In the genomic region with DNA sequence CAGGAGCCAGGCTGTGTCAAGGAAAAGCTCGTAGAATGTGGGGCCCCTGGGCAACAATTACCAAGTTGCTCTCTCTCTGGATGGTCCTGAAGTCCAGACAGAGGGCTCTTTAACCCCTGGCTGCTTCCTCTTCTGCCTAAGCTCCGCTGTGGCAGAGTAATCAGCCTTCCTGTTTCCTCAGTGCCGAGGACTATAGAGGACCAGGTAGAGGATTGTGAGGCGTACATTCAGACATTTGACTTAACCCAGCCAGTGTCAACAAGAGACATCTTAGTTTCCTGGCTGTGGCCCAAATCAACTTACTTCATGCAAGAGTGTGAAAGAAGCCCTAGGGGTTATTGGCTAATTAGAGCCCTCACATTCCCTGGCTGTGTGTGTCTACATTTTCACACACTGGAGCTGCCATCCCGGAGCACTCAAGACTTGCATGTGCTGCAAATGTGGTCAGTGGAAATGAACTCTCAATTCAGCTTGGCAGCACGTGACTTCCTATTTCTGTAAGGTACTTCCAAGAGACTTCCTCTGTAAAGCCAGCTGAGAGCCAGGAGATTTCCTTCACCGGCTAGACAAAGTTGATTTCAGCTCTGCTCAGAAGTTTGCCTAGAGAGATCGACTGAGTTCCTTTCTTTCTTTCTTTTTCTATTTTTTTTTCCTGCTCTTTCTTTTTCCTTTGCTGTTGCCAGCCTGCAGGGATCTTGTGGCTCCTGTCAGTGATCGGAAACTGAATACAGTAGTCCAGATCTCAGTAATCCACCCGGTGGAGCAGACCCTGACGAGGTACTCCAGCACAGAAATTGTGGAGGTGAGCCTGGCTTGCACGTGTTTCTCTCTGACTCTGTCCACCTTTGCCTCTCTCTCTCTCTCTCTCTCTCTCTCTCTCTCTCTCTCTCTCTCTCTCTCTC, we compare ENCODE assay signal across 8 mouse cellular contexts.
DNase-seq lines count a peak whose midpoint lies in the region; ATAC-seq lines count a peak whose summit lies in the region.

No protein-coding gene starts in this region.

- peak overlapping the region; percentile 84 for H3K27ac ChIP-seq in heart, embryonic 16.5 days (ENCODE audit: low read length)
- H3K27ac ChIP-seq in macrophage = peak overlapping the region; percentile 62
- peak overlapping the region; percentile 74 for H3K27ac ChIP-seq in stomach, embryonic 15.5 days

- H3K4me2 ChIP-seq in heart, embryonic 16.5 days (ENCODE audit: low read depth, low read length) = peak overlapping the region; percentile 68
- peak overlapping the region; percentile 50 for H3K4me2 ChIP-seq in stomach, embryonic 15.5 days

- peak; percentile 9 for DNase-seq in gastrocnemius, postnatal 10 days
- DNase-seq in gastrocnemius, postnatal 14 days = no peak
- peak; percentile 51 for DNase-seq in embryo, embryonic 9.5 days (ENCODE audit: extremely low spot score)
- peak; percentile 53 for DNase-seq in kidney, postnatal 10 days
- DNase-seq in right cerebral cortex, postnatal 36 days (ENCODE audit: low spot score in 2 of 2) = no peak

- intact Hi-C loops in gastrocnemius, postnatal 14 days (cut with DNase I; ENCODE audit: low total_unique reads) = no loop called here

- no peaks in the 10 kb centered on the region for H3K9me3 ChIP-seq in heart, embryonic 16.5 days (replicated peaks; ENCODE audit: control insufficient read depth, low read length)
- H3K9me3 ChIP-seq in stomach, embryonic 15.5 days = no peaks in the 10 kb centered on the region

- H3K4me1 ChIP-seq in heart, embryonic 16.5 days (ENCODE audit: control insufficient read depth, insufficient read depth, low read length) = peaks cover 14% of the 10 kb centered on the region
- H3K4me1 ChIP-seq in stomach, embryonic 15.5 days = no peaks in the 10 kb centered on the region; the same call in 1 of the 2 replicates

- peak overlapping the region; percentile 52 for H3K4me3 ChIP-seq in heart, embryonic 16.5 days (ENCODE audit: low read length)
- H3K4me3 ChIP-seq in macrophage (ENCODE audit: inconsistent target) = peak overlapping the region; percentile 29
- H3K4me3 ChIP-seq in stomach, embryonic 15.5 days (replicated peaks) = peak overlapping the region; percentile 28

- WGBS in heart, embryonic 16.5 days = 7% methylated on average over 12 of the region's 12 CpGs
- WGBS in macrophage (ENCODE audit: missing documents) = 5% methylated on average over 12 of the region's 12 CpGs
- WGBS in stomach, embryonic 15.5 days = 12% methylated on average over 12 of the region's 12 CpGs

- peak; percentile 78 for ATAC-seq in heart, embryonic 16.5 days (replicated peaks; ENCODE audit: extremely low read depth, insufficient read depth, low FRiP score)
- peak; percentile 58 for ATAC-seq in stomach, embryonic 15.5 days (ENCODE audit: insufficient read depth, low FRiP score, low read depth)

- no peaks in the 10 kb centered on the region for H3K36me3 ChIP-seq in heart, embryonic 16.5 days (ENCODE audit: control insufficient read depth, insufficient read depth)
- no peaks in the 10 kb centered on the region for H3K36me3 ChIP-seq in macrophage (ENCODE audit: inconsistent target)
- H3K36me3 ChIP-seq in stomach, embryonic 15.5 days = no peaks in the 10 kb centered on the region

- peak overlapping the region; percentile 51 for H3K9ac ChIP-seq in heart, embryonic 16.5 days (ENCODE audit: low read length)
- H3K9ac ChIP-seq in stomach, embryonic 15.5 days = no peak overlapping the region

- H3K27me3 ChIP-seq in heart, embryonic 16.5 days (ENCODE audit: control insufficient read depth, insufficient read depth, low read length) = no peaks in the 10 kb centered on the region
- no peaks in the 10 kb centered on the region for H3K27me3 ChIP-seq in stomach, embryonic 15.5 days (replicated peaks)

- no peaks in the 10 kb centered on the region for H3K79me2 ChIP-seq in macrophage (ENCODE audit: inconsistent target)

Comparison
In these comparisons a context has a peak if more than half of its experiments do, and no peak if none do; other contexts are left out.
1. DNase-seq: peak in gastrocnemius, postnatal 10 days (single experiment), embryo, embryonic 9.5 days (single experiment) and kidney, postnatal 10 days (single experiment); none in gastrocnemius, postnatal 14 days (single experiment) and right cerebral cortex, postnatal 36 days (0 of 2).
2. Peak in every context shown above with its lines, with median percentiles within 50 percentile points of each other: H3K27ac ChIP-seq and H3K4me3 ChIP-seq.